Mouse (Mus musculus): ENCODE results near the gene Ube2v1.

GRCm38 (mm10) chr2:167600481-167600995 is 31.4 kb downstream of the Ube2v1 start:
- TF ChIP-seq CTCF (IDR thresholded peaks at IDR 0.05; ENCODE audit: borderline replicate concordance, insufficient read depth, low read length) (no peak), POLR2A (IDR thresholded peaks at IDR 0.05; ENCODE audit: low read depth, low read length) (no peak)

Measured in embryonic fibroblast, embryonic 13.5 days (primary cell).